Mouse (Mus musculus) hindbrain, embryonic 11.5 days (tissue): Measurements from ENCODE around the gene BC035947. TPM values are rescaled to one million over a fixed set of nuclear protein-coding genes. Genes with fewer than 3 reads are reported as not detected.
"Not testable (repeated sequence)": the region's sequence is repeated elsewhere in the genome, so short reads cannot be mapped to it uniquely, and the experiment has no call there.

ENCODE experiments used
- ATAC-seq: fragments of 200-750 bp; cut with Nextera tagmentation; 2 replicates; pipeline ENCODE4 v1.8.0; 2017; ENCODE audit warnings: mild to moderate bottlenecking, moderate TSS enrichment, moderate library complexity; ENCODE audit not compliant: low FRiP score
- DNase-seq: peaks from one replicate; pipeline ENCODE4 v3.0.0-alpha.2; 2015; ENCODE audit warnings: low spot score
- H3K27ac ChIP-seq: fragments of 300-500 bp; sonication (generic); 2 replicates; pipeline ENCODE4 v1.5.1; 2014; ENCODE audit warnings: mild to moderate bottlenecking, low read depth, low read length
- H3K27me3 ChIP-seq: fragments of 300-500 bp; sonication (generic); 2 replicates; pipeline ENCODE4 v1.6.1; 2014; ENCODE audit warnings: mild to moderate bottlenecking, low read length, moderate library complexity, mixed read lengths; ENCODE audit not compliant: control insufficient read depth, insufficient read depth
- H3K36me3 ChIP-seq: fragments of 300-500 bp; sonication (generic); 2 replicates; pipeline ENCODE4 v1.6.1; 2014; ENCODE audit warnings: mild to moderate bottlenecking, low read length, moderate library complexity, mixed read lengths; ENCODE audit not compliant: control insufficient read depth, insufficient read depth
- H3K4me1 ChIP-seq: fragments of 300-500 bp; sonication (generic); replicated peaks from 2 replicates; pipeline ENCODE4 v1.6.1; 2014; ENCODE audit warnings: low read length, mixed read lengths; ENCODE audit not compliant: control insufficient read depth, insufficient read depth
- H3K4me2 ChIP-seq: fragments of 300-500 bp; sonication (generic); replicated peaks from 2 replicates; pipeline ENCODE4 v1.6.1; 2014; ENCODE audit warnings: mild to moderate bottlenecking, low read depth, low read length
- H3K4me3 ChIP-seq: fragments of 300-500 bp; sonication (generic); 2 replicates; pipeline ENCODE4 v1.5.1; 2014; ENCODE audit warnings: low read depth, low read length
- H3K9ac ChIP-seq: fragments of 300-500 bp; sonication (generic); 2 replicates; pipeline ENCODE4 v1.6.1; 2014; ENCODE audit warnings: low read depth, low read length
- H3K9me3 ChIP-seq: fragments of 300-500 bp; sonication (generic); 2 replicates; pipeline ENCODE4 v1.6.1; 2016; ENCODE audit warnings: low read length; ENCODE audit not compliant: control insufficient read depth
- WGBS: fragments of 180-500 bp; shearing (Covaris S2); extraction: QIAGEN DNeasy Blood & Tissue Kit; methylation state at CpG from one replicate; pipeline ENCODE4 v1.1.7; 2014; 5-methylcytosine and 5-hydroxymethylcytosine counted together
- polyA plus RNA-seq: library from polyadenylated mRNA; unstranded; fragments of >200 nt; fragmentation: Nextera tagmentation; extraction: Ambion mirVana; gene quantifications from 2 replicates; pipeline ENCODE4 v1.2.1, GENCODE M21; 2014

BC035947 gene
- polyA plus RNA-seq, 1 experiment from 2014 or later, result 0.20 TPM

DNA sequence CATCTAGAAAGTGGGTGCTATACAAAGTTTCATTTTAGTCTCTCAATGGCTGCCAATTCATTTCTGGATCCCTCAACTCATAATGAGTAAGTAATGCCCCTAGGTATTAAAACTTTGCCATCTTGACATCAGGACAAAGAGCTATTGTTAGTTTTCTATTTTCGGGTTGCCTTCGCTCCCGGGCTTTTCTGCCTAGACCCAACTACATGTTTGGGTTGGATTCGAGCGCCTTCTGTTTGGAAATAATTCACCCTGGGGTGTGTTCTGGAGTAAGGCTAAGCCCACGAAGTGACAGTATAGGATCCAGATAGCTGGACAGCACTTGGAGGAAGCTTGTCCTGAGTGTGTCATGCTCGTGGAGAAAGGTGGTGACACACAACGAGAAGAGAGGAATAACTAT lies 798 bp upstream of the BC035947 start:
- H3K4me1 ChIP-seq, result no peaks in the 10 kb centered on the region
- ATAC-seq (no peak), DNase-seq (no peak)
- no peak overlapping the region for H3K4me3 ChIP-seq
- no peak overlapping the region for H3K4me2 ChIP-seq
- WGBS, result 80% methylated on average over 8 of the region's 8 CpGs
- H3K27me3 ChIP-seq, result no peaks in the 10 kb centered on the region
- H3K9me3 ChIP-seq, result no peaks in the 10 kb centered on the region
- no peaks in the 10 kb centered on the region for H3K36me3 ChIP-seq
- no peak overlapping the region for H3K9ac ChIP-seq
- H3K27ac ChIP-seq, result no peak overlapping the region

DNA sequence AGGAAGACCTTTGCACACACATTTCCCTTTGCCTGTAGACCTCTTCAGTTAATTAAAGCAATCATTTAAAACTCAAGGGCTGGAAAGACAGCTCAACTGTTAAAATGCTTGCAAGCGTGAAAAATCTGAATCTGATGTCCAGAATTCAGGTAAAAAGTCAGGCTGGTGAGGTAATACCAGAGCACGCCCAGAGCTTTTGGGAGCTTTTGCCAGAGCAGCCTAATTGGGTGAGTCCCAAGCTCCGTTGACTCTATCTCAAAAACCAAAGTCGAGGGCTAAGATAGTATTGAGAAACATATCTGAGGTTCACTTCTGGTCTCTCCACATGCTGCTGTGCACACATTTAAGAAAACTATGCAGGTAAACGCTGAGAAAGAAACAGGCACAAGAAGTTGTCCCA lies 1.1 kb downstream of the BC035947 start, which contains the start of gene Mogat1:
Mogat1 (plus strand) TSS at position 130 of the 400 bp plus-strand sequence.
- WGBS, result 71% methylated on average over 5 of the region's 5 CpGs
- ATAC-seq (no peak), DNase-seq (no peak)
- no peaks in the 10 kb centered on the region for H3K27me3 ChIP-seq
- H3K9ac ChIP-seq, result peak within 1 kb of the TSS; percentile 49; the same call in 1 of the 2 replicates
- no peaks in the 10 kb centered on the region for H3K36me3 ChIP-seq
- peak within 1 kb of the TSS; percentile 30 for H3K4me3 ChIP-seq
- no peak within 1 kb of the TSS for H3K27ac ChIP-seq
- H3K9me3 ChIP-seq, result no peaks in the 10 kb centered on the region
- peak within 1 kb of the TSS; percentile 46 for H3K4me2 ChIP-seq
- no peaks in the 10 kb centered on the region for H3K4me1 ChIP-seq

- Histone ChIP-seq H3K9ac (no peak overlapping the region), H3K4me2 (no peak overlapping the region), H3K27ac (no peak overlapping the region), H3K9me3 (no peaks in the 10 kb centered on the region), H3K27me3 (no peaks in the 10 kb centered on the region), H3K4me1 (no peaks in the 10 kb centered on the region), H3K4me3 (no peak overlapping the region), H3K36me3 (no peaks in the 10 kb centered on the region)
- DNase-seq, result no peak
- WGBS, result 71% methylated on average over 1 of the region's 1 CpGs
- ATAC-seq, result no peak
Measured at GRCm38 (mm10) chr1:78507137-78507536, 4.8 kb downstream of the BC035947 start.

GRCm38 (mm10) chr1:78502527-78502926 lies 9.4 kb downstream of the BC035947 start:
- ATAC-seq (no peak), DNase-seq (no peak)
- 88% methylated on average over 6 of the region's 6 CpGs for WGBS
- Histone ChIP-seq H3K36me3 (no peaks in the 10 kb centered on the region), H3K9me3 (no peaks in the 10 kb centered on the region), H3K27me3 (no peaks in the 10 kb centered on the region), H3K9ac (no peak overlapping the region), H3K4me3 (no peak overlapping the region), H3K4me2 (no peak overlapping the region), H3K27ac (no peak overlapping the region), H3K4me1 (no peaks in the 10 kb centered on the region)

- H3K4me3 ChIP-seq, DNase-seq, H3K36me3 ChIP-seq, H3K9ac ChIP-seq, H3K9me3 ChIP-seq, H3K27ac ChIP-seq, ATAC-seq, H3K27me3 ChIP-seq, H3K4me2 ChIP-seq, H3K4me1 ChIP-seq: not testable (repeated sequence)
- 91% methylated on average over 12 of the region's 12 CpGs for WGBS
Measured at GRCm38 (mm10) chr1:78501856-78502255, 10.1 kb downstream of the BC035947 start.

DNA sequence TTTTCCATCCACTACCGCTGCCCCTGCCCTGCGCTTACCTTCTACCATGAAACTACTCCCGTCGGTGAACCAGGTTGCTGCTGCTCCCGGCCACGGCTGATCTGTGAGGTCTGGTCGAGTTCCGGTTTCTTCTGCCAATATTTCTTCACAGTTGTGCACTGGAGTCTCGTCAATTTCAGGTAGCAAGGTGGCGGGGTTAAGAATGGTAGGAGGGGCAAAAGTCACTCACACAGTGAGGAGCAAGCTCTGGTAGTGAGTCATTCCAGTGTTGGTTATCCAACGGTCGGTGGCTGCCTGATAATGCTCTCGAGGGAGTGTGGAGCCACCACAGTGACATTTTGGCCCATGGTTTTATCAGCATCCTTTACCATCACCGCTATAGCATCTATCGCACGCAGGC lies 10.9 kb downstream of the BC035947 start:
- ATAC-seq (no peak), DNase-seq (no peak)
- Histone ChIP-seq H3K27me3 (no peaks in the 10 kb centered on the region), H3K4me3 (no peak overlapping the region), H3K4me1 (no peaks in the 10 kb centered on the region), H3K36me3 (no peaks in the 10 kb centered on the region), H3K9ac (no peak overlapping the region), H3K4me2 (no peak overlapping the region), H3K27ac (no peak overlapping the region), H3K9me3 (no peaks in the 10 kb centered on the region)
- WGBS, result 95% methylated on average over 16 of the region's 16 CpGs

DNA sequence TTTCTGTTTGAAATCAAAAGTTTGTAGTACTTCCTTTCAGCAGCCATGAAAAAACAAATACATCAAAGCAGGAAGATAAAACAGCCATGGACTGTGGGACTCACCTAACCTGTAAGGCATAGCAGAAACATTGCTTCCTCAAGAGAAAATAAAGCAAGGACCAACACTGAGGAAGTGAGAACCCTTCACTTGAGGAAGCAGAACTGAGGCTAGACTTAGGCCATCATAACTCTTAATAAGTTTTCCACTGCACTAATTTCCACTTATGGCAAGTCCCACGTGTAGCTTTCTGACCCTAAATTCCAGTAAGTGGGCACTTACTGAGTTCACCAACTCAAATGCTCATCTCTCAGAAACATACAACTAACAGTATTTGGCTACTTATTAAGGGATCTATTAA lies 21.8 kb downstream of the BC035947 start:
- H3K27me3 ChIP-seq, result no peaks in the 10 kb centered on the region
- H3K4me2 ChIP-seq, result no peak overlapping the region
- H3K9ac ChIP-seq, result no peak overlapping the region
- H3K27ac ChIP-seq, result no peak overlapping the region
- no peak for DNase-seq
- H3K4me1 ChIP-seq, result no peaks in the 10 kb centered on the region; the same call in 1 of the 2 replicates
- ATAC-seq, result no peak
- H3K9me3 ChIP-seq, result no peaks in the 10 kb centered on the region
- 79% methylated on average over 1 of the region's 1 CpGs for WGBS
- H3K36me3 ChIP-seq, result no peaks in the 10 kb centered on the region
- no peak overlapping the region for H3K4me3 ChIP-seq

DNA sequence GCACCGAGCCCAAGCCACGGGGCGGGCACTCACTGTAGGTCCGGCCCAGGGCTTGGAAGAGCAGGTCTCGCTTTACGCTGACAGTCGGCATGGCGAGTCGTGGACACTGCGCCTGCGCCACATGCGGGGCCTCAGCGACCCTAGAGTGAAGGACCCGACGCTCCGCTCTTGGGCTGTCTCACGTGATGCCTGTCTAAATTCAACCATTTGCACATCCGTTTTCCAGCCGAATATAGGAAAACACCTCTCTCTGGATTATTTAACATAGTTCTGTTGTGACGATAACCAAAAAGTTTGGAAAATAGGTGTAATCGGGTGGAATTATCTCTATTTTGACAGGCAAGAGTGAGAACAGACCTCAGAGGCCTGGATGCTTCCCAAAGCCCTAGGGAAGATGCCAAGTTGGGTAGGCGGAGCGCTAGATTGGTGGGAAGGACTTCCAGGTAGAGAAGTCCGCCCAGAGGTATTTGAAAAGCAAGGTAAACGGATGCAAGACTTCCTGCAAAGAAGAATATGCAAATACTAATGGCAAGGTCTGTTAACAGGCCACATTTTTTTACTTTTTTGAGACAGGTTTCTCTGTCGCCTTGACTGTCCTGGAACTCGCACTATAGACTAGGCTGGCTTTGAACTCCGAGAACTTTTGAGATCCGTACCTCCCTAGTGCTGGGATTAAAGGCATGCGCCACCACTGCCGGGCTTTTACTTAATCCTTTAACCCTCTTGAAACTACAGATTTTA lies 23.0 kb downstream of the BC035947 start, which contains the start of gene Farsb:
Farsb (minus strand) TSS at position 146 of the 741 bp plus-strand sequence.
- Histone ChIP-seq H3K9me3 (no peaks in the 10 kb centered on the region), H3K9ac (peak within 1 kb of the TSS; percentile 83), H3K4me3 (peak within 1 kb of the TSS; percentile 96), H3K27me3 (no peaks in the 10 kb centered on the region), H3K27ac (no peak within 1 kb of the TSS), H3K4me1 (no peaks in the 10 kb centered on the region; the same call in 1 of the 2 replicates), H3K36me3 (no peaks in the 10 kb centered on the region), H3K4me2 (peak within 1 kb of the TSS; percentile 74)
- WGBS, result under 1% methylated on average over 31 of the region's 31 CpGs
- ATAC-seq, result peak; percentile 99
- peak; percentile 92 for DNase-seq

- peak overlapping the region; percentile 83 for H3K9ac ChIP-seq
- H3K27ac ChIP-seq, result no peak overlapping the region
- H3K36me3 ChIP-seq, result no peaks in the 10 kb centered on the region
- H3K4me1 ChIP-seq, result no peaks in the 10 kb centered on the region; the same call in 1 of the 2 replicates
- no peak for DNase-seq
- peak overlapping the region; percentile 96 for H3K4me3 ChIP-seq
- H3K4me2 ChIP-seq, result peak overlapping the region; percentile 74
- under 1% methylated on average over 28 of the region's 28 CpGs for WGBS
- no peaks in the 10 kb centered on the region for H3K27me3 ChIP-seq
- no peaks in the 10 kb centered on the region for H3K9me3 ChIP-seq
- no peak; the same call in 1 of the 2 replicates for ATAC-seq
Measured at GRCm38 (mm10) chr1:78488427-78488751, 23.6 kb downstream of the BC035947 start.
